Mouse (Mus musculus): ENCODE results near the gene Tmed4.

The Tmed4 gene

DNA sequence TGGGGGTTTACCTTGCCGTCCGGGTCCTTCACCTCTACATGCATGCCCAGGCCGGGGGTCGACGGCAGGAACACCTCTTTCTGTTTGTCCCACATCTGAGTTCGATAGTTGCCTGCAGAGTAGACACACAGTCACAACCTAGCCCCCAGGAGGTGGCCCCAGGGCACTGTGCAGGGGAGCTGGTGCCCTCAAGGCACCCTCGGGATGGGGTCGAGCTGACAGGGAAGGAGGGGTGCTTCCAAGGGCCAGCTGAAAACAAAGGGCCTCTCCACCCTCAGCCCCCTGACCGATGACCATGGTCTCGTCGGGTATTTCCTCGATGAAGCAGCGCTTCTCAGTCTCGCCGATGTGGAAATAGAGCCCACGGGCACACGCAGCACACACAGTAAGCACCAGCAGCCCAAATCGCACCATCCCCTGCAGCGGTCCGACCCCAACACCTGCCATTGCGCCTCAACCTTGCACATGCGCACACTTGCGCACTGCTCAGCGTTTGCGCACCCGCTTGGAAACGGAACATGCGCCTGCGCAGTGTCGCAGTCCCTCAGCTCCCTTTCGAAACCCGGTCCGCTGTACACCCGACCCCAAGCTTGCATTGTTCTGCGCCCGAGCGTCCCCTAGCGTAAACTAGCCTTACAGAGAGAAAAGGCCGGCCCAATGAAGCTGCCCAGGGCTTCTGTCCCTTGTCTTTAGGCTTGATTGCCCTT, at the start of gene Tmed4:
Gene Tmed4 (minus strand): TSS at position 484 of the 707 bp plus-strand sequence.
- DNase-seq, result peak; percentile 99

DNA sequence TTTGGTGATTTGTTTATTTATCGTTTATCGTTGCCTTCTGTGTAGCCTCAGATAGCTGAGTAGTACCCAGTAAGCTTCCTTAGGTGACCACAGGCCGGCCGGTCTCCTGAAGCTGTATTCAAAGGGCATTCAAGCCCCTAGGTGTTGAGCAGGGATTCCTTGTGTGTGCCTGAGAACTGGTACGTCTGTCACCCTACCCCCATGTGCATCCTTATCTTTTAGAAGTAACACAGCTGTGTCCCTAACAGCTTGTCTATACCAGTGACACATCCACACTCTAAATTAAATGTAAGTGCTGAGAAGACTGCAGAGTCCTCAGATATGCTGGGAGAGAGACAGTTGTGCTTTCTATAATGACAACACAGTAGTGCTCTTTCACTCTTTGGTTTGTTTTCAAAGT, 48.7 kb upstream of the Tmed4 start:
- no peak for DNase-seq

DNA sequence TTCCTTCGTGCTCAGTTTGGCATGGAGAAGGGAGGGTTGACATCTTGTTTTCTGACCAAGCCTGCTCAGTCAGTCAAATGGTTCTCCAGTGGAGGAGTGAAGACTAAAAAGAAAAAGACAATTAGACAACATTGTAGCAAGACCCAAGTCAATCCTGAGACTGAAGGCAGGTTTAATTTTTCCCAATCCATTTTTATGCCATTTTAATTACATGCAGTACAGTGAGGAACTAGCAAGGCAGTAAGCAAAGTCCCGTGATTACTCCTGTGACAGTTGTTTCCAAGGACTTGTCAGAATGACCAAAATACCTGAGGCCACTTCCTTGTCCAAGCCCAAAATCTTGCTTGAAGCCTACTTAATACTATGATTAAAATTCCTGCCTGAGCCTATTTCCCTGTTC, 47.4 kb upstream of the Tmed4 start:
- DNase-seq, result no peak

DNA sequence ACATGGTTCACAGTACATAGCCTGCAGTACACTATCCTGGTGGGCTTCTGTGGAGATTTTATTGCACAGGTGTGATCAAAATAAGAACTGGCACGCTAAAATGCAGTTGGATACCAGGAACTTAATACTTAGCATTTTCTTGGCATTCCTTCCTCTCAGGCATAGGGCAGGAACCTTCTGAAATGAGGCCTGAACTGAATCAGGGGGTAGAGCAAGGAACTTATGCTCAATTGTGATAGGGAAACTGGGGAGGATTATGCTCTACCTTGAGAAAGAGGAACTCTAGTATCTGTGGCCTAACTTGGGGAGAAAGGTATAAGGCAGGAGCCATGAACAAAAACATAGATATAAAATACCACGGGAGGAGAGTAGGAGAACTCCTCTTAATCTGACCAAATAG, 44.7 kb upstream of the Tmed4 start:
- DNase-seq, result no peak

DNA sequence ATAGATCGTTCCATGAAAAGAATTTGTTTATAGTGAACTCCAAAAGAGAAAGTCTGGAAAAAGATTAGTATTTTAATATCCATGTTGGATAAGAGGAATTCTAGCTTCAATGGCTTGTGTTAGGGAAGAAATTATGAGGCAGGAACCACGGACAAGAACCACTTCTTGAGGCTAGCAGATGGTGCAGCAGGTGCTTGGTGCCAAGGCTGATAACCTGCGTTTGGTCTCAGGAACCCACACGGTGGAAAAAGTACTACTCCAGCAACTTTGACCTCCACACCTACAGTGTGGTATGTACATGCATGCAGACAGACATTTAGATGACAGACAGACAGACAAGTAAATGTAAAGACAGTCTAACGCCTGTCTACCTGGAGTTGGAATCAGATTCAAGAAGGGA, 43.9 kb upstream of the Tmed4 start:
- peak; percentile 43 for DNase-seq

DNA sequence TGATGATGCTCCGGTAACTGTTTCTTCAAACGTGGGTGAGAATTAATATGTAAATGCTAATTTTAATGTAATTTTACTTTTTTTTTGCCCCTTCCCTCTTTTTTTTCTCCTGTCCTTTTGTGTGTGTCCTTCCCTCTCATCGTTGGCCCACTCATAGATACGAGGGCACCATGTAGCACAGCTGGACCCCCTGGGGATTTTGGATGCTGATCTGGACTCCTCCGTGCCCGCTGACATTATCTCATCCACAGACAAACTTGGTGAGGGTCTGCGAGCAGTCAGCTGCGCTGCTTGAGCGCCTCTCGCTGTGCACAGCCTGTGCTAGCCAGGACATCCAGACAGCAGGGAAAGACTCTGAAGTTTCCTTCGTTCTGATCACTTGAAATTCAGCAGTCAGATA, 42.2 kb upstream of the Tmed4 start:
- DNase-seq, result no peak

DNA sequence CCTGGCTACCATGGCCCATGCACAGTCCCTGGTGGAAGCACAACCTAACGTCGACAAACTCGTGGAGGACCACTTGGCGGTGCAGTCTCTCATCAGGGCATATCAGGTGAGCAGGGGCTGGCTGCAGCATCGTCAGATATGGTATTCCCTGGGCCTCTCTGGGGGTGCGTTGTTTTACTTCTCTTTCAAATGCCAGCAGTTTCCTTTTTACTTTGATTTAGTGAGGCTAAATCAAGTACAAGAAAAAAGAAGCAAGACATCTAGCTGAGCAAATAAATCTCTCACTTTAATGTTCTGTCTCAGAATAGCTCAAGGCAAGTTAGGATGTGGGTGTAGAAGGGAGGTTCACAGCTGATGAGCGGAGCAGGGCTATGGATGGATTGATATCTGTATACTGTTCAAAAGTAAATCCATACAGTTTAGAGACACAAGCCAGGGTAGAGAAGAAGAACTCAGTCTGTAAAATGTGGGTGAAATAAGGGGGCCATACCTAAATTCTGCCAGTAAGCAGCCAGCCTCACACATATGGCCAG, 39.3 kb upstream of the Tmed4 start:
- DNase-seq, result no peak

DNA sequence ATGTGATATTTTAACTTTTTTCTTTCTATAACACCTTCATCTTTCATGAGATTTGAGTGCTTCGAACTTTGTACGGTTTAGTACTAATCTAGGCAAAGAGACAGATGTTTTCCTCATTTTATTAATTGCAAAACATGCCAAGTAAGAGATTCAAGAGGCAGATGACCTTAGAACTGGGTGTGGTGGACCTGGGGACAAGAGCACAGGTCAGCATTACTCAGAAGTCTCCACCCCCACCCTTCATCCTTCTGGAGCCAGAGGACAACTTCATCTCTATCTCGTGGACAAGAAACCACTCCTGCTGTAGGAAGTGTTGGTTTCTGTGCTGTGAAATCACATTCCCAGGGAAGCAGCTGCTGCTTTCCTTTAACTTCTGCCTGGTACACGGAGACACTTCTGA, 33.5 kb upstream of the Tmed4 start:
- no peak for DNase-seq

DNA sequence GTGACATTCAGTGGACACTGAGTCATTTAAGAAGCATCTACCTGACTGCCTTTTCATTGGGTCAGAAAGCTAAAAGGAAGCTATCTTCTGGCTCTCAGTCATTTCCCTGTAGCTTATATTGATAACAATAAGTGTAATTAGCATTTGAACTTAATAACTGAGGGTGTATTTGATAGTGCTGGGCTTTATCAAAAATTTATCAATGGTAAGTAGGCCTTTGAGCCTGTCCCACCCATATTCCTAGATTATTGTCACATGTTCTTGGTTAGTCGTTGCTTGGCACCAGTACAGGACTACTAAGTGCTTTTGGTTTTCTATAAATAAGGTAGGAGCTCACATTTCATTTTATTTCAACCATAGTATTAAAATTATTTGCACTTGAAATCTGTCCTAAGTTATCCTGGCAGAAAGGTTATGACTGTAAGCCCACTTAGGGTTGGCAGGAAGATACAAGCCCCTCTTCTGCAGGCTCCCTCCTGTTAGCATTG, 31.3 kb upstream of the Tmed4 start:
- no peak for DNase-seq

DNA sequence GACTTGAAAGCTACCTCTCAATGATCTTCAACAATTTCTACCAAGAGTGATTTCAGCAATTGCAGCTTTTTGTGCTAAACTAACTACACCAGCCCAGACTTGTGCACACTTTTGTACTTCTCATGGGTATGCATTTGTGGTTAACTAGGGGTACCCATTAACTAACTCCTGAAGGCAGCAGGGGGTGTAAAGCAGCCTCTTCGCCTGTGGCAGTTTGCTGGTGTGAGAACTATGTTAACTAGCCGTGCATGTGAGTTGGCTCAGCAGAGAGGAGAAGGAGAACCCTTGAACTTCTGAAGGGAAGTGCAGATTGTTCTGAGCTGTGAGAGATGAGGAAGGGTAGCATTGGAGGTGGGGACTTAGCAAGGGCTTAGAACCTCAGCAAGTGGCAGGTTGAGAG, 28.1 kb upstream of the Tmed4 start:
- DNase-seq, result no peak

DNA sequence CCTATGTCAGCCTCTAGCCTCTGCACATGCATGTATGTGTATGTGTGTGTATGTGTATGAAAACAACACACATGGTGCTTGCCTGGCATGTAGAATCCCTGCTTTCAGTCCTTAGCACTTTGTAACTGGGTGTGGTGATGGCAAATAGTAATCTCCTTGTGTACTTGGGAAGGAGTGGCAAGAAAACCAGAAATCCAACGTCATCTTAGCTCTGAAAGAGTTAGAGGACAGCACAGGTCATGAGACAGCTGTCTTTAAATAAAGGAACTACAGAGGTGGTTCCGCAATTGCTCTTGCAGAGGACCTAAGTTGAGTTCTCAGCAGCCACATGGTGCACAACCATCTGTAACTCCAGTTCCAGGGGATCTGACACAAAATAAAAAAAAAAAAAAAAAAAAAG, 24.8 kb upstream of the Tmed4 start:
- no peak for DNase-seq

DNA sequence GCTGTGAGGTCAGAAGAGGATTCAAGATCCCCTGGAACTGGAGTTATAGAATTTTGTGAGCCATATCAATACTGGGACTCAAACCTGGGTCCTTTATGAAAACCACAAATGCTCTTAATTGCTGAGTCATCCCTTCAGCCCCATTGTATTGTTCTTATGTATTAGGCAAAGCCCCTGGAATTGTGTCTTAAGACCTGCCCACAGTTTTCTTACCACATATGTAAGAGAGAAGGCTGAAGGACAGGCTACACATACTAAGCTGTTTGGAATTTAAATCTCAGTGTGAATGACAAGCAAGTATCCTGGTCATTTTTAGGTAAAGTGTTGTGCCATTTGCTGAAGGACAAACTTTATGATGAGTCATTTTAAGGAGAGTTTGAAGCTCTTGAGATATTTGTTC, 21.4 kb upstream of the Tmed4 start:
- no peak for DNase-seq

DNA sequence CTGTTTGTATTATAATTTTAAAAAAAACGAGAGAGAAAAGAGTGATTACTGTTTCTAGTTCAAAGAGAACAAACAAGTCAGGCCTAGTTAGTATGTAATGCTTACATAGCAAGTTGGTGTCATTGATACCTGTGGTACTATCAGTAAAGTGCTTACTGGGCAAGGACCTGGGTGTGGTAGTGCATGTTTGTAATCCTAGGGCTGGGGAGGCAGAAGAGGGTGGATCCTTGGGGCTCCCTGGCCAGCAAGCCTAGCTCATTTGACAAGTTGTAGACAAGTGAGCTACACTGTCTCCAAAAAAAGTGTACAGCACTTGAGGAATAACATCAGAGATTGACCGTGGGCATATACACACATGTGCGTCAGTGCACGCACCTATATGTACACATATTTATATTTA, 20.0 kb upstream of the Tmed4 start:
- no peak for DNase-seq

DNA sequence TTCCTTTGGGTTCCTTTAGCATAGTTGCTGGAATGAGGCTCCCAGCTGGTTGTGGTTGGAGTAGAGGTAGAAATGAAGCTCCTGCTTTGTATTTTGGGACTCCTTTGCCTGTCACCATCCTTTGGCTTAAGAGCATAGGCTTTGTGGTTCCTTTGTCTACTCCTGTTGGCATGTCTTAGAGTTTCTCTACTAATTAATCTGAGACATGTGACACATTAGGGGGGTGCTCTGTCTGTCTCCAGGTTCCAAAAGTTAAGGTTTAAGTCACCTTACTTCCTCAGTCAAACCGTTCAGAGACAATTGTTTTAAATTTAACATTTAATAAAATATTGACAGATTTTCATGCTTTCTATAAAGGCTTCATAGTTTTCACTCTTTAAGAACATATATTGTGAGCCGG, 18.9 kb upstream of the Tmed4 start:
- no peak for DNase-seq

DNA sequence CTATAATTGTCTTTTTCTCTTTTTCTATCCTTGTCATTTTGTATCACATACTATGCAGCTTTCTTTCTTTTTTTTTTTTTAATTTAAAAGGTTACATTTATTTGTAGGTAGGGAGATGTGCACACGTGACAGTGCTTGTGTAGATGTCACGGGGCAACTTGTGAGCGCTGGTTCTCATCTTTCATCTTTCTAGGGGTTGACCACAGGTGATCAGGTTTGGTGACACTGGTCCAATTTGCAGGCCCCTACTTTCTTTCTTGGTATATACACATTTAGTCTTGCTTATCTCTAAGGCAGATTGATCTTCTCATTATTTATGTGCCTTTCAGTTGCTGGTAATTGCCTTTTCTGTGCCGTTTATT, 18.3 kb upstream of the Tmed4 start:
- DNase-seq, result no peak

DNA sequence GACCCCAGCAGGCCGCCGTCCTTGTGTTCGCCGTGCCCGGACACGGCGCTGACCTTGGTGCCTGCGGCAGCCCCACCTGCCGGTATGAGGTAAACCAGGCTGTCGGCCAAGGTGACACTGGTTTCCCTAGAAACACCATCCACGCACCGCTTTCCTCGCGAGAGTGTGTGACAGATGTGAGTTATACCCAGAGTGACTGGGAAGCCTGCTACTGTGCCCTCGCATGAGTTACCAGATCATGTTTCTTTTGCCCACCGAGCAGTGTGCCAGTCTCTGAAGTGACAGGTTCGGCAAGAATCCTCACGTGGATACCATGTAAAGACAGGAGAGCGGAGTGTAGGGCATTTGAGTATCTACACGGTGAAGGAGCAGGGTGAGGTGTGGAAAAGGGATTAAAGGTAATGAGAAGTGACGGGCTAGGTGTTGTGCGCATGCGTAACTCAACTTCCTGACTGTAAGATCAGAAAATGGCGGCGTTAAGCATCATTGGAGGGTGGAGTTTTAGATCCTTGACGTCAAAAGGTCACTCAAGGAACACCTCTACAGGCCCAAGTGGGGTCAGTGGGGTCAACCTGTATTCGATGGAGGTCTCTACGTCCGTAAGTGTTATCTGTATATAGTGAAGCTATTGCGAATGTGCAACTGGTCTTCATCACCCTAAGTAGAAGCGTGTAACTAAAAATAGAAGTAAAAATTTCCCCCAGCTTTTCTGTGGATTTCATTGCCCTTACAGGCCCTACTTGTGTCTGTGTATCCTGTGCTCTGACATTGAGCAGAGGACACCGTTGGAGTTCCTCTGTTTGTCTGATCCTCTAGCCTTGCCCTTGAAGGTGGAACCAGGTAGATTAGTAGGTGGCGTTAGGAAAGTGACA, 17.7 kb upstream of the Tmed4 start:
- peak; percentile 76 for DNase-seq

DNA sequence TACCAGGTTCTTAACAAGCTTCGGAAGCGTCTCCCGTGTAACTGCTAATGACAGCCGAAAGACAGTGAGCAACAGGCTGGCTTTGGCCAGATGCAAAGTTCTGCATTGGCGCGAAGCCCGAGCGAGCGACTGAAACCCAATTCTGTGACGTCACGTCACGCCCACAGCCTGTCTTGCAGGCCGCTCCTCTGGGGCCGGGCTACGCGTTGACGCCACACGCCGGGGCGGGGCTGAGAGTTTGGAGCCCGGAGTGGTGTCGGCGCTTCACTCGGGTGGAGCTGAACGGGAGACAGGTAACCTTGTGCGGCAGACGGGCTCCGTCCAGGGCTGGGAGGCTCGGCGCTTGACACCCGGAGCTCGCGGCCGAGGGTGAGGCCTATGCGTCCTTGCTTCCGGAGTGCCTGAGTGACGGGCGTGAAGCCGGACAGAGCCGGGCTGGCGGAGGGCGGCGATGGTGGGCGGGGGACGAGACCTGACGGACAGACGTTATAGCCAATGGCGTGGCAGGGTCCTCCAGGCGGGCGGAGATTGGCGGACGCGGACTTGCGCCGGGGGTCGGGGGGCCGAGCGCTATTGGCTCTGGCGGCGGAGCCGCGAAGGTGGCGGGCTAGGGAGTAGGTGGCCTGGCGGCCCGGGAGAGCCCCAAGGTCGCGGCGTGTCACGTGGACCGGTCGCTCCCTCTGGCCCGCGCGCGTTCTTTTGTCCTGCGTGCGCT, 16.9 kb upstream of the Tmed4 start, which contains the start of gene Ogdh:
Gene Ogdh (plus strand): TSS at position 233 of the 715 bp plus-strand sequence.
- DNase-seq, result peak; percentile 99

DNA sequence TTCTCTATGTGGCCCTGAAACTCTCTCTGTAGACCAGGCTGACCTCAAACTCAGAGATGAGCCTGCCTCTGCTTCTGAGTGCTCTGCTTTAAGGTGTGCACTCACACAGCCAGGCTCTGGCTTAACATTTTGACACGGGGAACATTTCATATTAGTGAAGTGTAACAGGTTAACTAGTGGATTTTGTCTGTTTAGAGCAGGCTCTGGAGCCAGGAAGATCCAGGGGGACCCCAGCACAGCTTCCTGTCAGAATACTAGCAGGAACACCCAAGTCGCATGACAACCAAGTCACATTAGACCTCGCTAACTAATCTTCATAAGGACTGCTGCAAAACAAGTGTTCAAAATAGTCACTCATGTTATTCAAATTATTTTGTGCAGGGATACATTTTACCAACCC, 16.2 kb upstream of the Tmed4 start:
- no peak for DNase-seq

DNA sequence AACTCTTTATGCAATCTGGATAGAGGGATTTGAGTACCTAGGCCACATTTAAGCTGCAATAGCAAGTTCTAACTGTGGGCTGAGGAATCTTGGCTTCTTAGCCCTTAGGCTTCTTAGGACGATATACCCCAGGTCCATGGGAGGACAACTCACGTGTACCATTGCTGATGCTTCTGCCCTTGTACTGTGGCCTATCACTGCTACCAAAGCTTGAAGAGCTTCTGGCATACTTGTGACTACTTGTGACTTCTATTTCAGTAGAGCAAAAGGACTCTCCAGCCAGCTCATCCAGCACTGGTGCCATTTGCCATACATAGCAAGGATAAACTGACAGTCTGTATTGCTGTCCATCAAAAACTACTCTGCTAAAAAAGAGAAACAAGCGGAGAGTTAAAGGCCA, 15.5 kb upstream of the Tmed4 start:
- DNase-seq, result no peak

DNA sequence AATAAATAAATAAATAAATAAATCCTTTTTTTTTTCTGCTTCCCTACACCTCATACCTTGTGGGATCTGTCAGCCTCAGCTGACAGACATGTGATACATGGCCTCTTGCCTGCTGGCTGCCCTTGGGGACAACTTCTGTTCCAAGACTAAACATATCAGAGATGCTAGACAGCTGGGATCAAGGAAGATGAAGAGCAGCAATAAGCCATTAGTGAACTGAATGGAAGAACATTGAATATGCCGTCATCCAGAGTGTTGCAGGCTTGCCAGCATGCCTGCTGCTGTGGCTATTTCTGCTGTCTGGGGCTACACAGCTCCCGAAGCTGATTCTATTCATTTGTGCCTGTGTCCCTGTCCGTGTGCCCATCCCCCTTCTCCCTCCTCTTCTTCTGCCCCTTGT, 8.3 kb upstream of the Tmed4 start:
- DNase-seq, result no peak

DNA sequence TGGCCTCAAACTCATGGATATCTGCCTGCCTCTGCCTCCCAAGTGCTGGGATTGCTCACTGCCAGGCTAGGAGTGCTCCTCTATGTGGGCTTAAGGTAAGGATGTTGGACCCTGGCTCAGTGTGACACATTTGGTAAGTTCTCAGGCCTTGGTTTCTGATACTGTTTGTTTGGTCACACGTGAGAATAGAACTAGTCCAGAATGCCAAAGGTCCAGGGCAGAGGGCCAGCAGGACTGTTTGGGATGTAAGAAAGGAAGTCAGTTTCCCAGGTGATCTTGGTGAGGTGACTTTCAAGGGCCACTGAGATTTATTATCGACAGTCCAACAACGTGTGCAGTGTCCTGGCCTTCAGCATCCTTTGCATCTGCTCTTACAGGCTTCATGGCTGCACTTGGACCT, 1.8 kb upstream of the Tmed4 start:
- no peak for DNase-seq

DNA sequence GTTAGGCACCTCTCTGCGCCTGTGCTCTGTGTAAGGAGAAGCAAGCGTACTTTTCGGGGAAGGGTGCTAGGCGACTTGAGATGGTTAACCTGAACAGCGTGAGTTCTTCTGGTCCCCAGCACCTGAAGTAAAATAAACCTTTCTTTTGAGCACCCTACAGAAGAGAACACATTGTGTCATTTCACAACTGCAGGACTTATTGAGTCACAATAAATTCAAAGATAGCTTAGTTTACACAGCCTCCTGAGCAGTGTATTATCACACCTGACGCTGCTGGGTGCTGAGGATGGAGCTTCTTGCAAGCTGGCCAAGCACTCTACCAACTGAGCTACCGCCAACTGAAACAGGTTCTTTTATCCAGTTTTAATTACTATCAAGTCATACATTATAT, 419 bp upstream of the Tmed4 start:
- no peak for DNase-seq

DNA sequence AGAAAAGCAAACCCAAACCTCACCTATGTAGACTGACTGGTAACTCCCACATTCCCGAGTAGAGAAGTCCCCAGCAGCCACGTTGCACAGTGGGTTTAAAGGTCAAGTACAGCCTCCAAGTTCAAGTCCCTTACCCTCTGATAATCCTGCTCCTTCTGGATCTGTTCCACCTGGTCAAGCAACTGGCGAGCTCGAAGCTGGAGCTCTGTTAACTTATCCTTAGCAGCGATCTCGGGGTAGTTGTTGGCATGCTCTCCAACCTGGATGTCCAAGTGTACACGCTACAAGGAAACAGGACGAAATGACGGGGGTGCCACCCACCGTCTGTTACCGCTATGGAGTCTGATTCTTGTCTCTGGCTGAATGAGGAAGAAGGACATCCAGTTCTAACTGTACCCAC, 1.1 kb downstream of the Tmed4 start:
- DNase-seq, result no peak
